Mouse (Mus musculus) ES-Bruce4 (cell line): ENCODE results near the gene Arpc3. TPM values are rescaled to one million over a fixed set of nuclear protein-coding genes. Genes with fewer than 3 reads are reported as not detected.
"Not testable (repeated sequence)": the region's sequence is repeated elsewhere in the genome, so short reads cannot be mapped to it uniquely, and the experiment has no call there.

ENCODE experiments used
- H3K27ac ChIP-seq: 2 replicates; pipeline ENCODE4 v1.5.1; 2012; ENCODE audit warnings: low read length, inconsistent platforms; ENCODE audit not compliant: insufficient read depth
- H3K27me3 ChIP-seq: 2 replicates; pipeline ENCODE4 v1.6.1; 2012; ENCODE audit warnings: mild to moderate bottlenecking, low read length, inconsistent platforms; ENCODE audit not compliant: control insufficient read depth, poor library complexity, insufficient read depth, severe bottlenecking
- H3K36me3 ChIP-seq: 2 replicates; pipeline ENCODE4 v1.6.1; 2012; ENCODE audit warnings: inconsistent platforms, mild to moderate bottlenecking, low read length, moderate library complexity; ENCODE audit not compliant: control insufficient read depth, poor library complexity, insufficient read depth, severe bottlenecking
- H3K4me1 ChIP-seq: one replicate; pipeline ENCODE4 v1.8.1; 2011; ENCODE audit warnings: low read length; ENCODE audit not compliant: control insufficient read depth, insufficient read depth
- H3K4me3 ChIP-seq: 2 replicates; pipeline ENCODE4 v1.5.1; 2011; ENCODE audit warnings: low read depth, mild to moderate bottlenecking, low read length
- H3K9ac ChIP-seq: 2 replicates; pipeline ENCODE4 v1.6.1; 2012; ENCODE audit warnings: low read depth, mild to moderate bottlenecking, inconsistent platforms; ENCODE audit not compliant: poor library complexity, severe bottlenecking
- H3K9me3 ChIP-seq: replicated peaks from 2 replicates; pipeline ENCODE4 v1.6.1; 2012; ENCODE audit warnings: mild to moderate bottlenecking, low read length, inconsistent platforms; ENCODE audit not compliant: control insufficient read depth, poor library complexity, insufficient read depth, severe bottlenecking
- CTCF ChIP-seq: IDR thresholded peaks from one replicate; pipeline ENCODE4 v1.8.1; 2011; ENCODE audit warnings: low read depth, low read length
- EP300 ChIP-seq: IDR thresholded peaks from 2 replicates; pipeline ENCODE4 v1.6.1; 2011; ENCODE audit warnings: low read depth, low read length; ENCODE audit not compliant: insufficient read depth
- POLR2A ChIP-seq: IDR thresholded peaks from one replicate; pipeline ENCODE4 v1.8.1; 2011; ENCODE audit warnings: low read length; ENCODE audit not compliant: insufficient read depth
- polyA plus RNA-seq: library from polyadenylated mRNA; stranded (reverse); fragments of >200 nt; gene quantifications from 2 replicates; pipeline ENCODE4 v1.2.4, GENCODE M21; 2011; ENCODE audit warnings: low read depth; ENCODE audit not compliant: missing spikeins, insufficient read depth, insufficient read length

Arpc3 gene
- polyA plus RNA-seq, 1 experiment: 289 TPM

- H3K9ac ChIP-seq: no peak overlapping the region
- H3K9me3 ChIP-seq: no peaks in the 10 kb centered on the region
- no peak for TF ChIP-seq EP300
- TF ChIP-seq POLR2A: no peak
- TF ChIP-seq CTCF: no peak
- no peak overlapping the region for H3K4me3 ChIP-seq
- no peak overlapping the region for H3K27ac ChIP-seq
- H3K4me1 ChIP-seq: peaks cover 14% of the 10 kb centered on the region
- H3K27me3 ChIP-seq: no peaks in the 10 kb centered on the region
- H3K36me3 ChIP-seq: peaks cover 4% of the 10 kb centered on the region
Measured at GRCm38 (mm10) chr5:122450913-122451317, 59.2 kb downstream of the Arpc3 start.

GRCm38 (mm10) chr5:122451324-122451723, 59.6 kb downstream of the Arpc3 start:
- Histone ChIP-seq H3K27me3 (no peaks in the 10 kb centered on the region), H3K36me3 (peaks cover 7% of the 10 kb centered on the region), H3K9ac (no peak overlapping the region), H3K4me1 (peaks cover 14% of the 10 kb centered on the region), H3K4me3 (no peak overlapping the region), H3K9me3 (no peaks in the 10 kb centered on the region), H3K27ac (peak overlapping the region; percentile 95; the same call in 1 of the 2 replicates)
- TF ChIP-seq EP300 (no peak), POLR2A (no peak), CTCF (no peak)

- Histone ChIP-seq H3K9ac (no peak overlapping the region), H3K9me3 (no peaks in the 10 kb centered on the region), H3K4me1 (peaks cover 14% of the 10 kb centered on the region), H3K4me3 (no peak overlapping the region), H3K27ac (peak overlapping the region; percentile 95), H3K36me3 (peaks cover 12% of the 10 kb centered on the region), H3K27me3 (no peaks in the 10 kb centered on the region)
- TF ChIP-seq EP300 (no peak), CTCF (no peak), POLR2A (no peak)
Measured at GRCm38 (mm10) chr5:122452194-122452593, 60.5 kb downstream of the Arpc3 start.

GRCm38 (mm10) chr5:122453188-122453587, 61.5 kb downstream of the Arpc3 start:
- H3K27me3 ChIP-seq: no peaks in the 10 kb centered on the region
- H3K36me3 ChIP-seq: peaks cover 22% of the 10 kb centered on the region
- H3K27ac ChIP-seq: peak overlapping the region; percentile 95
- H3K4me1 ChIP-seq: peaks cover 14% of the 10 kb centered on the region
- H3K4me3 ChIP-seq: no peak overlapping the region
- H3K9me3 ChIP-seq: no peaks in the 10 kb centered on the region
- no peak overlapping the region for H3K9ac ChIP-seq
- TF ChIP-seq EP300: peak; percentile 97
- no peak for TF ChIP-seq POLR2A

- Histone ChIP-seq H3K36me3 (peaks cover 34% of the 10 kb centered on the region), H3K27me3 (no peaks in the 10 kb centered on the region), H3K4me1 (peaks cover 12% of the 10 kb centered on the region), H3K9me3 (no peaks in the 10 kb centered on the region), H3K9ac (no peak overlapping the region), H3K27ac (peak overlapping the region; percentile 95), H3K4me3 (no peak overlapping the region)
- no peak for TF ChIP-seq POLR2A
- no peak for TF ChIP-seq EP300
- no peak for TF ChIP-seq CTCF
Measured at GRCm38 (mm10) chr5:122454442-122454841, 62.8 kb downstream of the Arpc3 start.

- TF ChIP-seq EP300 (no peak), CTCF (no peak), POLR2A (no peak)
- Histone ChIP-seq H3K9me3 (no peaks in the 10 kb centered on the region), H3K27me3 (no peaks in the 10 kb centered on the region), H3K4me3 (no peak overlapping the region), H3K27ac (peak overlapping the region; percentile 95), H3K4me1 (peaks cover 12% of the 10 kb centered on the region), H3K9ac (no peak overlapping the region), H3K36me3 (peaks cover 38% of the 10 kb centered on the region)
Measured at GRCm38 (mm10) chr5:122454883-122455282, 63.2 kb downstream of the Arpc3 start.

- H3K9me3 ChIP-seq: no peaks in the 10 kb centered on the region
- no peak overlapping the region for H3K9ac ChIP-seq
- peaks cover 45% of the 10 kb centered on the region for H3K36me3 ChIP-seq
- H3K27ac ChIP-seq: no peak overlapping the region
- no peak overlapping the region for H3K4me3 ChIP-seq
- peaks cover 12% of the 10 kb centered on the region for H3K4me1 ChIP-seq
- TF ChIP-seq POLR2A (no peak), EP300 (no peak), CTCF (no peak)
- H3K27me3 ChIP-seq: no peaks in the 10 kb centered on the region
Measured at GRCm38 (mm10) chr5:122455584-122455983, 63.9 kb downstream of the Arpc3 start.

- peaks cover 59% of the 10 kb centered on the region for H3K36me3 ChIP-seq
- not testable (repeated sequence) for H3K4me3 ChIP-seq
Measured at GRCm38 (mm10) chr5:122457054-122457453, 65.4 kb downstream of the Arpc3 start.

More at GRCm38 (mm10) chr5:122457054-122457453, 65.4 kb downstream of the Arpc3 start:
- not testable (repeated sequence) for H3K4me1 ChIP-seq, H3K9me3 ChIP-seq, H3K27ac ChIP-seq, H3K27me3 ChIP-seq, H3K9ac ChIP-seq
